Mouse (Mus musculus): ENCODE measurements at regions not wholly inside any gene's neighbourhood (a gene's known extent, or its start where the extent isn't known, plus 50 kb on each side); places are given as distances from the start of the nearest gene placed in this dataset.

- Histone ChIP-seq H3K4me1 (replicated peaks; ENCODE audit: control insufficient read depth, insufficient read depth, low read length) (no peaks in the 10 kb centered on the region), H3K9me3 (ENCODE audit: control insufficient read depth, low read length) (no peaks in the 10 kb centered on the region), H3K36me3 (ENCODE audit: control insufficient read depth, insufficient read depth, low read length) (no peaks in the 10 kb centered on the region), H3K4me2 (ENCODE audit: low read depth, low read length) (no peak overlapping the region), H3K27me3 (ENCODE audit: control insufficient read depth, insufficient read depth, low read depth, low read length) (no peaks in the 10 kb centered on the region), H3K9ac (ENCODE audit: low read length) (no peak overlapping the region), H3K4me3 (ENCODE audit: low read length) (no peak overlapping the region), H3K27ac (ENCODE audit: low read length) (no peak overlapping the region)
- WGBS, result 54% methylated on average over 8 of the region's 8 CpGs
- no peak for ATAC-seq (ENCODE audit: low read depth)
Observed at GRCm38 (mm10) chr7:117150355-117150754, 230.4 kb upstream of the Xylt1 start.

- H3K27ac ChIP-seq (ENCODE audit: low read length), result no peak overlapping the region
- no peak overlapping the region for H3K4me3 ChIP-seq (ENCODE audit: low read length)
- H3K36me3 ChIP-seq (ENCODE audit: control insufficient read depth, insufficient read depth, low read length), result no peaks in the 10 kb centered on the region
- no peaks in the 10 kb centered on the region for H3K27me3 ChIP-seq (ENCODE audit: control insufficient read depth, insufficient read depth, low read depth, low read length)
- no peaks in the 10 kb centered on the region for H3K9me3 ChIP-seq (ENCODE audit: control insufficient read depth, low read length)
- H3K9ac ChIP-seq (ENCODE audit: low read length), result no peak overlapping the region
- 53% methylated on average over 5 of the region's 5 CpGs for whole genome bisulfite sequencing
- no peak for ATAC-seq (ENCODE audit: low read depth)
- H3K4me2 ChIP-seq (ENCODE audit: low read depth, low read length), result no peak overlapping the region
- no peaks in the 10 kb centered on the region for H3K4me1 ChIP-seq (replicated peaks; ENCODE audit: control insufficient read depth, insufficient read depth, low read length)
Observed at GRCm38 (mm10) chr7:117153826-117154550, 226.8 kb upstream of the Xylt1 start.

- 29% methylated on average over 3 of the region's 3 CpGs for WGBS
Observed at GRCm38 (mm10) chr7:117161193-117161908, 219.4 kb upstream of the Xylt1 start.

GRCm38 (mm10) chr7:117174811-117175422 lies 205.9 kb upstream of the Xylt1 start:
- Histone ChIP-seq H3K36me3 (ENCODE audit: control insufficient read depth, insufficient read depth, low read length) (no peaks in the 10 kb centered on the region), H3K4me2 (ENCODE audit: low read depth, low read length) (no peak overlapping the region), H3K9ac (ENCODE audit: low read length) (no peak overlapping the region), H3K4me1 (replicated peaks; ENCODE audit: control insufficient read depth, insufficient read depth, low read length) (no peaks in the 10 kb centered on the region), H3K27me3 (ENCODE audit: control insufficient read depth, insufficient read depth, low read depth, low read length) (no peaks in the 10 kb centered on the region), H3K4me3 (ENCODE audit: low read length) (no peak overlapping the region), H3K9me3 (ENCODE audit: control insufficient read depth, low read length) (no peaks in the 10 kb centered on the region), H3K27ac (ENCODE audit: low read length) (no peak overlapping the region)
- WGBS, result 76% methylated on average over 8 of the region's 8 CpGs
- no peak for ATAC-seq (ENCODE audit: low read depth)

More at GRCm38 (mm10) chr7:117161193-117161908, 219.4 kb upstream of the Xylt1 start:
- Histone ChIP-seq H3K36me3 (ENCODE audit: control insufficient read depth, insufficient read depth, low read length) (no peaks in the 10 kb centered on the region), H3K4me3 (ENCODE audit: low read length) (no peak overlapping the region), H3K4me2 (ENCODE audit: low read depth, low read length) (no peak overlapping the region), H3K27me3 (ENCODE audit: control insufficient read depth, insufficient read depth, low read depth, low read length) (no peaks in the 10 kb centered on the region), H3K4me1 (replicated peaks; ENCODE audit: control insufficient read depth, insufficient read depth, low read length) (no peaks in the 10 kb centered on the region), H3K9me3 (ENCODE audit: control insufficient read depth, low read length) (no peaks in the 10 kb centered on the region), H3K9ac (ENCODE audit: low read length) (no peak overlapping the region), H3K27ac (ENCODE audit: low read length) (no peak overlapping the region)
- ATAC-seq (ENCODE audit: low read depth), result no peak

- Histone ChIP-seq H3K9ac (ENCODE audit: low read length) (no peak overlapping the region), H3K9me3 (ENCODE audit: control insufficient read depth, low read length) (no peaks in the 10 kb centered on the region), H3K4me3 (ENCODE audit: low read length) (no peak overlapping the region), H3K36me3 (ENCODE audit: control insufficient read depth, insufficient read depth, low read length) (no peaks in the 10 kb centered on the region), H3K4me1 (replicated peaks; ENCODE audit: control insufficient read depth, insufficient read depth, low read length) (no peaks in the 10 kb centered on the region), H3K27ac (ENCODE audit: low read length) (no peak overlapping the region), H3K4me2 (ENCODE audit: low read depth, low read length) (no peak overlapping the region), H3K27me3 (ENCODE audit: control insufficient read depth, insufficient read depth, low read depth, low read length) (no peaks in the 10 kb centered on the region)
- WGBS, result 47% methylated on average over 1 of the region's 1 CpGs
- ATAC-seq (ENCODE audit: low read depth), result no peak
Observed at GRCm38 (mm10) chr7:117184011-117184410, 196.8 kb upstream of the Xylt1 start.

- no peak overlapping the region for H3K4me2 ChIP-seq (ENCODE audit: low read depth, low read length)
- no peak overlapping the region for H3K4me3 ChIP-seq (ENCODE audit: low read length)
- H3K9ac ChIP-seq (ENCODE audit: low read length), result no peak overlapping the region
- H3K36me3 ChIP-seq (ENCODE audit: control insufficient read depth, insufficient read depth, low read length), result no peaks in the 10 kb centered on the region
- ATAC-seq (ENCODE audit: low read depth), result no peak
- H3K27me3 ChIP-seq (ENCODE audit: control insufficient read depth, insufficient read depth, low read depth, low read length), result no peaks in the 10 kb centered on the region
- WGBS, result 86% methylated on average over 1 of the region's 1 CpGs
- H3K4me1 ChIP-seq (replicated peaks; ENCODE audit: control insufficient read depth, insufficient read depth, low read length), result no peaks in the 10 kb centered on the region
- no peak overlapping the region for H3K27ac ChIP-seq (ENCODE audit: low read length)
- no peaks in the 10 kb centered on the region for H3K9me3 ChIP-seq (ENCODE audit: control insufficient read depth, low read length)
Observed at GRCm38 (mm10) chr7:117185891-117186290, 194.9 kb upstream of the Xylt1 start.

GRCm38 (mm10) chr7:117196611-117197010 lies 184.2 kb upstream of the Xylt1 start:
- H3K27me3 ChIP-seq (ENCODE audit: control insufficient read depth, insufficient read depth, low read depth, low read length), result no peaks in the 10 kb centered on the region
- H3K27ac ChIP-seq (ENCODE audit: low read length), result no peak overlapping the region
- H3K4me1 ChIP-seq (replicated peaks; ENCODE audit: control insufficient read depth, insufficient read depth, low read length), result no peaks in the 10 kb centered on the region
- no peak overlapping the region for H3K9ac ChIP-seq (ENCODE audit: low read length)
- WGBS, result 64% methylated on average over 3 of the region's 3 CpGs
- H3K4me2 ChIP-seq (ENCODE audit: low read depth, low read length), result no peak overlapping the region
- H3K4me3 ChIP-seq (ENCODE audit: low read length), result no peak overlapping the region
- ATAC-seq (ENCODE audit: low read depth), result no peak
- H3K36me3 ChIP-seq (ENCODE audit: control insufficient read depth, insufficient read depth, low read length), result no peaks in the 10 kb centered on the region
- H3K9me3 ChIP-seq (ENCODE audit: control insufficient read depth, low read length), result no peaks in the 10 kb centered on the region

- H3K27me3 ChIP-seq (ENCODE audit: control insufficient read depth, insufficient read depth, low read depth, low read length), result no peaks in the 10 kb centered on the region
- H3K36me3 ChIP-seq (ENCODE audit: control insufficient read depth, insufficient read depth, low read length), result no peaks in the 10 kb centered on the region
- 0 out of 2 replicates have a peak, but pooled peaks cover 8% of the 10 kb centered on the region for H3K4me1 ChIP-seq (replicated peaks; ENCODE audit: control insufficient read depth, insufficient read depth, low read length)
- no peak overlapping the region for H3K27ac ChIP-seq (ENCODE audit: low read length)
- H3K9ac ChIP-seq (ENCODE audit: low read length), result no peak overlapping the region
- ATAC-seq (ENCODE audit: low read depth), result peak; percentile 41; the same call in 1 of the 2 replicates
- H3K4me2 ChIP-seq (ENCODE audit: low read depth, low read length), result no peak overlapping the region
- no peaks in the 10 kb centered on the region for H3K9me3 ChIP-seq (ENCODE audit: control insufficient read depth, low read length)
- H3K4me3 ChIP-seq (ENCODE audit: low read length), result no peak overlapping the region
Observed at GRCm38 (mm10) chr7:117226294-117226693, 154.5 kb upstream of the Xylt1 start.

GRCm38 (mm10) chr7:117229619-117230018 lies 151.2 kb upstream of the Xylt1 start:
- 13% methylated on average over 5 of the region's 5 CpGs for WGBS
- H3K27ac ChIP-seq (ENCODE audit: low read length), result no peak overlapping the region
- H3K4me2 ChIP-seq (ENCODE audit: low read depth, low read length), result no peak overlapping the region
- H3K4me3 ChIP-seq (ENCODE audit: low read length), result no peak overlapping the region
- H3K9me3 ChIP-seq (ENCODE audit: control insufficient read depth, low read length), result no peaks in the 10 kb centered on the region
- ATAC-seq (ENCODE audit: low read depth), result no peak
- H3K4me1 ChIP-seq (replicated peaks; ENCODE audit: control insufficient read depth, insufficient read depth, low read length), result 0 out of 2 replicates have a peak, but pooled peaks cover 8% of the 10 kb centered on the region
- no peak overlapping the region for H3K9ac ChIP-seq (ENCODE audit: low read length)
- no peaks in the 10 kb centered on the region for H3K36me3 ChIP-seq (ENCODE audit: control insufficient read depth, insufficient read depth, low read length)
- H3K27me3 ChIP-seq (ENCODE audit: control insufficient read depth, insufficient read depth, low read depth, low read length), result no peaks in the 10 kb centered on the region

Data from lung, embryonic 16.5 days (tissue).